In genomic region chr13:109609805-109610187, GRCm38 (mm10) we compare ENCODE assay signal across 9 mouse cellular contexts.
DNase-seq lines count a peak whose midpoint lies in the region; ATAC-seq lines count a peak whose summit lies in the region.
"Had no signal": no experiment of that assay in that cellular context is flagged by ENCODE, and none has a peak within 500 bp of the region (broad histone marks: within the 10 kb centered on the region; RNA-seq: fewer than 3 reads in every experiment).

No protein-coding gene starts in this region.

- no peaks in the 10 kb centered on the region for H3K27me3 ChIP-seq in heart, embryonic 13.5 days (replicated peaks)
- H3K27me3 ChIP-seq in heart, embryonic 11.5 days (ENCODE audit: control insufficient read depth, insufficient read depth, low read length): no peaks in the 10 kb centered on the region
- H3K27me3 ChIP-seq in forebrain, embryonic 12.5 days: no peaks in the 10 kb centered on the region
- H3K27me3 ChIP-seq in midbrain, embryonic 10.5 days (ENCODE audit: low read depth, poor library complexity, severe bottlenecking): no peaks in the 10 kb centered on the region
- no peaks in the 10 kb centered on the region; the same call in 1 of the 2 replicates for H3K27me3 ChIP-seq in splenic B cell, adult 2 months (ENCODE audit: control insufficient read depth, insufficient read depth, low read length, poor library complexity, severe bottlenecking)
- H3K27me3 ChIP-seq: limb, embryonic 12.5 days had no signal

- ATAC-seq in heart, embryonic 13.5 days (ENCODE audit: extremely low read depth, insufficient number of reproducible peaks, low FRiP score, low TSS enrichment): no peak
- no peak for ATAC-seq in heart, embryonic 11.5 days (replicated peaks; ENCODE audit: insufficient number of reproducible peaks, low FRiP score, low TSS enrichment)
- ATAC-seq in forebrain, embryonic 12.5 days (ENCODE audit: low FRiP score): peak; percentile 75

- H3K36me3 ChIP-seq in heart, embryonic 13.5 days: no peaks in the 10 kb centered on the region
- H3K36me3 ChIP-seq in heart, embryonic 11.5 days (ENCODE audit: control insufficient read depth, insufficient read depth, low read length): no peaks in the 10 kb centered on the region
- no peaks in the 10 kb centered on the region for H3K36me3 ChIP-seq in forebrain, embryonic 12.5 days (replicated peaks)
- H3K36me3 ChIP-seq in midbrain, embryonic 10.5 days: no peaks in the 10 kb centered on the region
- no peaks in the 10 kb centered on the region for H3K36me3 ChIP-seq in splenic B cell, adult 2 months (ENCODE audit: control insufficient read depth, insufficient read depth, low read length, poor library complexity, severe bottlenecking)
- H3K36me3 ChIP-seq: limb, embryonic 12.5 days had no signal

- WGBS in heart, embryonic 13.5 days: 5% methylated on average over 3 of the region's 3 CpGs
- 4% methylated on average over 3 of the region's 3 CpGs for WGBS in heart, embryonic 11.5 days (ENCODE audit: insufficient replicate concordance)
- WGBS in forebrain, embryonic 12.5 days: 24% methylated on average over 3 of the region's 3 CpGs
- 28% methylated on average over 3 of the region's 3 CpGs for WGBS in midbrain, embryonic 10.5 days

- peak overlapping the region; percentile 20; the same call in 1 of the 2 replicates for H3K4me2 ChIP-seq in heart, embryonic 13.5 days
- no peak overlapping the region for H3K4me2 ChIP-seq in heart, embryonic 11.5 days
- H3K4me2 ChIP-seq in forebrain, embryonic 12.5 days: no peak overlapping the region
- H3K4me2 ChIP-seq: limb, embryonic 12.5 days had no signal

- no peak overlapping the region for H3K27ac ChIP-seq in heart, embryonic 13.5 days (replicated peaks)
- no peak overlapping the region for H3K27ac ChIP-seq in heart, embryonic 11.5 days (ENCODE audit: low read depth, low read length)
- H3K27ac ChIP-seq in forebrain, embryonic 12.5 days: no peak overlapping the region
- no peak overlapping the region for H3K27ac ChIP-seq in midbrain, embryonic 10.5 days (replicated peaks)
- H3K27ac ChIP-seq: limb, embryonic 12.5 days had no signal

- no peak overlapping the region for H3K9ac ChIP-seq in heart, embryonic 13.5 days
- H3K9ac ChIP-seq in heart, embryonic 11.5 days (ENCODE audit: low read depth, low read length): no peak overlapping the region
- no peak overlapping the region for H3K9ac ChIP-seq in forebrain, embryonic 12.5 days
- H3K9ac ChIP-seq: limb, embryonic 12.5 days had no signal

- peak; percentile 47 for DNase-seq in c-Kit-positive CD71-positive TER-119-positive erythroid progenitor cells, embryonic 14.5 days (ENCODE audit: low spot score)
- peak; percentile 43 for DNase-seq in induced T-regulatory cell, adult 2 months (ENCODE audit: low read depth)
- peak; percentile 77 to 78 for DNase-seq in left cerebral cortex, postnatal 14 days (ENCODE audit: low spot score in 2 of 2)
- peak; percentile 51 for DNase-seq in midbrain, embryonic 10.5 days (ENCODE audit: low spot score)
- DNase-seq in splenic B cell, adult 2 months (ENCODE audit: low read depth, low spot score): peak; percentile 56

- no peaks in the 10 kb centered on the region for H3K9me3 ChIP-seq in heart, embryonic 13.5 days
- H3K9me3 ChIP-seq in heart, embryonic 11.5 days (replicated peaks; ENCODE audit: control insufficient read depth, low read length): no peaks in the 10 kb centered on the region
- H3K9me3 ChIP-seq in forebrain, embryonic 12.5 days: no peaks in the 10 kb centered on the region
- H3K9me3 ChIP-seq in midbrain, embryonic 10.5 days (replicated peaks): no peaks in the 10 kb centered on the region
- H3K9me3 ChIP-seq: limb, embryonic 12.5 days had no signal

- H3K4me1 ChIP-seq in heart, embryonic 13.5 days: peaks cover 3% of the 10 kb centered on the region; the same call in 1 of the 2 replicates
- H3K4me1 ChIP-seq in heart, embryonic 11.5 days (ENCODE audit: control insufficient read depth, insufficient read depth, low read length): no peaks in the 10 kb centered on the region
- no peaks in the 10 kb centered on the region for H3K4me1 ChIP-seq in forebrain, embryonic 12.5 days
- H3K4me1 ChIP-seq in midbrain, embryonic 10.5 days: no peaks in the 10 kb centered on the region; the same call in 1 of the 2 replicates

- H3K4me3 ChIP-seq in heart, embryonic 13.5 days: no peak overlapping the region
- H3K4me3 ChIP-seq in heart, embryonic 11.5 days (ENCODE audit: low read depth, low read length): no peak overlapping the region
- no peak overlapping the region for H3K4me3 ChIP-seq in forebrain, embryonic 12.5 days (replicated peaks)
- H3K4me3 ChIP-seq in midbrain, embryonic 10.5 days: no peak overlapping the region
- H3K4me3 ChIP-seq: limb, embryonic 12.5 days had no signal

- intact Hi-C loops in left cerebral cortex, postnatal 14 days (cut with DNase I): loop anchor here (5.0 to 10.0 kb wide), 4 partner anchors 52 to 295 kb away; no protein-coding TSS in a partner anchor
